Mouse (Mus musculus) bone marrow, adult 2 months (tissue): Measurements from ENCODE around the gene Sarm1.

Experiments
- CTCF ChIP-seq: fragments of 200-500 bp; IDR thresholded peaks from 2 replicates; pipeline ENCODE4 v1.5.1; 2011; ENCODE audit warnings: low read length, control low read depth; ENCODE audit not compliant: control insufficient read depth, insufficient read depth
- POLR2A ChIP-seq: fragments of 200-500 bp; IDR thresholded peaks from 2 replicates; pipeline ENCODE4 v1.6.1; 2011; ENCODE audit warnings: low read depth, mild to moderate bottlenecking, control low read depth, low read length, borderline replicate concordance; ENCODE audit not compliant: control insufficient read depth

- TF ChIP-seq CTCF (no peak), POLR2A (no peak)
Measured at GRCm38 (mm10) chr11:78528714-78529113, 31.2 kb upstream of the Sarm1 start.
